Mouse (Mus musculus) bone marrow, adult 2 months (tissue): ENCODE results near the gene Inpp5e. TPM values are rescaled to one million over a fixed set of nuclear protein-coding genes. Genes with fewer than 3 reads are reported as not detected.

Experiments
- H3K27ac ChIP-seq: fragments of 200-500 bp; 2 replicates; pipeline ENCODE4 v1.5.1; 2012; ENCODE audit warnings: low read depth, mild to moderate bottlenecking, control low read depth, inconsistent platforms, low read length; ENCODE audit not compliant: control insufficient read depth, poor library complexity, insufficient read depth
- H3K4me1 ChIP-seq: fragments of 200-500 bp; 2 replicates; pipeline ENCODE4 v1.6.1; 2011; ENCODE audit warnings: low read length; ENCODE audit not compliant: control insufficient read depth, insufficient read depth
- H3K4me3 ChIP-seq: fragments of 200-500 bp; replicated peaks from 2 replicates; pipeline ENCODE3; 2011; ENCODE audit warnings: mild to moderate bottlenecking, low read depth, low read length, control low read depth; ENCODE audit not compliant: control insufficient read depth
- CTCF ChIP-seq: fragments of 200-500 bp; IDR thresholded peaks from 2 replicates; pipeline ENCODE4 v1.5.1; 2011; ENCODE audit warnings: low read length, control low read depth; ENCODE audit not compliant: control insufficient read depth, insufficient read depth
- POLR2A ChIP-seq: fragments of 200-500 bp; IDR thresholded peaks from 2 replicates; pipeline ENCODE4 v1.6.1; 2011; ENCODE audit warnings: low read depth, mild to moderate bottlenecking, control low read depth, low read length, borderline replicate concordance; ENCODE audit not compliant: control insufficient read depth
- WGBS: fragments of 180-500 bp; shearing (Covaris S2); methylation state at CpG from one replicate; pipeline ENCODE4 v1.1.7; 2018; 5-methylcytosine and 5-hydroxymethylcytosine counted together
- polyA plus RNA-seq: library from polyadenylated mRNA; stranded (reverse); fragments of >200 nt; gene quantifications from 2 replicates; pipeline ENCODE4 v1.2.4, GENCODE M21; 2011; ENCODE audit warnings: low replicate concordance; ENCODE audit not compliant: missing spikeins, insufficient read depth, insufficient read length

The Inpp5e gene
- polyA plus RNA-seq, 1 experiment: 21.5 TPM

DNA sequence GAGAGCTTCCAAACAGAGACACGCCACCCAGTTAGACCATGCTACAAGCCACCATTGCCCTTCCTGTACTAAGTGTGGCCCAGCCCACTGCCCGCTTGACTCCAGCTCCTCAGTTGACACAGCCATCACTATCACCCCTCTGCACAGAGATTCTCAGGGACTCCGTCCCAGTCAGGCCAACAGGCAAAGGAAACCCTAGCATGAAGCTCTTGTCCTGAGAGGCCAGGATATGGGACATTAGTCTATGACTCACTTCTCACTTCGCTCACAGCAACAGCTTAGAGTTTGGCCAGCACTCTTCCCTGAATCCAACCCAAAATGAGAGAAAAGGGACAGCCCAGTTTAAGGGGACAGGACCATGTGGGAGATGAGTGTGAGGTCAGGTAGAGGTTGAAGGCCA, 54.6 kb downstream of the Inpp5e start:
- TF ChIP-seq CTCF (no peak), POLR2A (no peak)
- WGBS: 87% methylated on average over 4 of the region's 4 CpGs
- Histone ChIP-seq H3K4me3 (no peak overlapping the region), H3K4me1 (peaks cover 4% of the 10 kb centered on the region), H3K27ac (no peak overlapping the region)

DNA sequence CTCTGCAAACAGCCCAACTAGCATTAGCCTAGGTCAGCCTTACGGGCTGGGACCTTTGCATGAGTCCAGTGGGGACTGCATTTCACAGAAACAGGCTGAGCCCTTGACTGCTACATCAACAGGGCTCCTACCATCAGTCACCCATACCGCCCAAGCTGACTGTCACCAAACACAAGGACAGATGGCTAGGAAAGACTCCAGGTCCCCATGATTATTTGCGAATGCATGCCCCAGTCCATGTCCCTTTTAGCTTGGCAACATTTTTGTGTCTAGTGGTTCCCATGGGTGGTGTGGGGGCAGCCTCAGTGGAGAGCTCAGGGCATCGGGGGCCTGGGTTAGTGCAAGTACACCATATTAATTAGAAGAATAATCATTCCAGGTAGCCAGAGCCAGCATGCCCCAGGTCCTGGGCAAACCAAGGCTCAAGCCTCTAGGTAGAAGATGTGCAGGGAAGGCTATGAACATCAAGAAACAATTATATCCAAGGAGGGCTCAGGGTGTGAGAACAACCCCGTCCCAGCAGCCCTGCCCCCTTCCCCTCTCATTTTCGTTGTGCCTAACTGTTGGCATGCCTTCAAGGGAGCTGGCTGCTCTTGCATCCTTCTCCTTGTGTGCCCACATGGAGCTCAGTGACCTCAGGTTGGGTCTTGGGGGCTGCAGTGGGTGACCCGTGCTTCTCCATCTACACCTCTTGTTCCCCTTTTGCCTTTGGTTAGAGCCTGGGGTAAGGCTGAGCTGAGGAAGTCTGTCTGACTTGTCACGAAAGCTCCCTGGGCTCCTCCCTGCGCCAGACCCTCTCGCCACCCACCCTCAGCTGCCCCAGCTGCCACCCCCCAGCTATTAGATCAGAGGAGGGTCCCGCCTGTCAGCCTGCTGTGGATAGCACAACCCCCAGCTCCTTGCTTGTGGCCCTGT, 55.7 kb downstream of the Inpp5e start:
- no peak for TF ChIP-seq CTCF
- no peak for TF ChIP-seq POLR2A
- Histone ChIP-seq H3K4me3 (no peak overlapping the region), H3K27ac (no peak overlapping the region), H3K4me1 (peaks cover 4% of the 10 kb centered on the region)
- WGBS: 71% methylated on average over 11 of the region's 11 CpGs

DNA sequence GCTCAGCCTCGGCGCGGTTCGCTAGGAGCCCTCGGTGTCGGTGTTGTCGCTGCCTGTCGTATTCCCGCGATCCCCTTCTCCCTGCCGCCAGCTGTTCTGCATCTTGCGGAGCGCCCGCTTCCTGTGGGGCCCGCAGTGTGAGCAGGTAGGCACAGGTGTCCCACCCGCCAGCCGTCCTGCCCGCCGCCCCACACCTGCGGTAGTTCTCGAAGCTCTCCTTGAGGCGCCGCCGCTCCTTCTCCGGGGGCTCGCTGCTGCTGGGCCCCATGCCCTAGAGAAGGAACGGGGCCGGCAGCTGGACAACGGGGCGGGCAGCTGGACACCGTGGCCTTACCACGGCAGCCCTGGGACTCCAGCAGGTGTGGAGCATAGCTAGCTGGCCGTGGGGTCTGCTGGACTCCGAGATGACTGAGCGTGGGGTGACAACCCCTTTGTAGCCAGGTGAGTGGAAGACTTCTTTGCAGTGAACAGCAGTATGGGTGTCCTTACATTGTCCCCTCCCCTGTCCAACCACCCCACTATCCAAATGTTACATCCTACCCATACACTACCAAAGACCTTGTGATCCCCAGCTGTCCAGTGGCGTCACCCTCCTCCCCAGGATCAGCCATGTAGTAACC, 56.6 kb downstream of the Inpp5e start:
- H3K27ac ChIP-seq: peak overlapping the region; percentile 52
- TF ChIP-seq POLR2A: no peak
- TF ChIP-seq CTCF: no peak
- 5% methylated on average over 36 of the region's 36 CpGs for WGBS
- peaks cover 4% of the 10 kb centered on the region for H3K4me1 ChIP-seq
- peak overlapping the region; percentile 91 for H3K4me3 ChIP-seq

DNA sequence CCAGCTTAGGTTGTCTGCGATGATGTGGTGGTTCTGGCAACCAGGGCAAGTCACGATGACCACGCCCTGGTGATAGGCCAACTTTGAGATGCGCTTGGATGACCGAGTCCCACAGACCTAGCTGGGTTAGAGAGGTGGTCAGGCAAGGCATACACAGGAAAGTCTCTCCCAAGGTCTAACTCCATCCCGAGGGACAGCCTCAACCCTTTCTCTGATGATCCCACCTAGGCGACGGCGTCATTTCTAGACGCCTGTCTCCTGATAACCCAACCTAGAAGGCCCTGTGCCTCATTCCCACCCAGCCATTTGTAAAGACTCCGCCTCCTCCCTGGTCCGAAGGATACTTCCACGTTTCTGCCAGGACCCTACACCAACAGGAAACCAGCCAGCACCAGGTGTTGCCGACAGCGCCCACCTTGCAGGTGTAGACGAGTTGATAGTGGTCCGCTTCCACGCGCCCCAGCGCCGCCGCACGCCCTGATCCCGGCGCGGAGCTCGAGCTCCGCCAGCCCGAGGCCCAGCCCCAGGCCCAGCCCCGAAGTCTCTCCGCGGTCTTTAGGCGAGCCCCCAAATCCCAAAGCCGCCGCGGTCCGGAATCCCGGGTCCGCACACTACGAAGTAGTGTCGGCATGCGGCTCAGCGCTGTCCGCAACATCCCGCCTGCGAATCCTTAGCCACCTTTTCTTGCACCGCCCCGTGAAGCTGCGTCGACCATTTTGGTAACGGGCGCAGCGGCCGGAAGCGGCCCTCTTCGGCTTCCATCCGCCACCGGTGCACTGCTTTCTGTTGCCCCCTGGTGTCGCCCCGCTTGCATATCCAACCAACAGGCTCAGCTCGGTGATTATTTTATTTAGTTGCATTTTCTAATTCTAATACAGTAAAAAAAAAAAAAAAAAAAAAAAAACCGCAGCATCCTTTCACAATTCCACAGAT, 57.4 kb downstream of the Inpp5e start, which contains the start of gene Dnlz:
TSS of gene Dnlz (minus strand) at position 753 of the 933 bp plus-strand sequence.
- H3K4me1 ChIP-seq: peaks cover 4% of the 10 kb centered on the region
- under 1% methylated on average over 62 of the region's 62 CpGs for WGBS
- H3K27ac ChIP-seq: peak within 1 kb of the TSS; percentile 73
- H3K4me3 ChIP-seq: peak within 1 kb of the TSS; percentile 91
- TF ChIP-seq CTCF: peak; percentile 57
- peak; percentile 67; the same call in 1 of the 2 replicates for TF ChIP-seq POLR2A

DNA sequence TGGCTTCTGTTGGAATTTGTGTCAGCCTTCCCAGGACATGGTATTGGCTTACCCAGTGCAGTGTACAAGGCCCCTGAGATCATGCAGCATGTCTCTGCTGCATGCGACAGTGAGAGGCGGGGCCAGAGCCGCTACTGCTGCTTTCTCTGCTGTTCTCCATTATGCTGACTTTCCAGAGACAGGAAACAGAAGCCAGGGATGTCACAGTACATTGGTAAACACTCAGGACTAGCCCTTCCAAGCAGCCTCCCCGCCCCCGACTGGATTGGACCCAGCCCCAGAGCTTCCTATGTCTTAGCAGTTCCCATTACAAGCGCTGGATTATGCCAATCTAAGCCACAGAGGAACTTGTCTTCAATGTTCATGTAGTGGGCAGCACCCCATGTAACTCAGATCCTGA, 60.8 kb downstream of the Inpp5e start:
- TF ChIP-seq POLR2A: no peak
- no peak for TF ChIP-seq CTCF
- Histone ChIP-seq H3K4me1 (peaks cover 4% of the 10 kb centered on the region), H3K4me3 (no peak overlapping the region), H3K27ac (no peak overlapping the region)
- 76% methylated on average over 6 of the region's 6 CpGs for WGBS

Other genes with a start within 250 kb of the Inpp5e start
- gene Lhx3, start 200.9 kb downstream of the Inpp5e start, polyA plus RNA-seq: not detected in 2 replicates
- gene Qsox2, start 171.7 kb downstream of the Inpp5e start, polyA plus RNA-seq: 2.2 and 2.6 TPM in 2 replicates
- 0.20 TPM in 1 of 2 replicates, not detected in the other for gene Ccdc187, start 114.6 kb downstream of the Inpp5e start, polyA plus RNA-seq
- gene Gpsm1, start 93.7 kb downstream of the Inpp5e start, polyA plus RNA-seq: 6.1 and 10.0 TPM in 2 replicates
- 4.0 and 6.9 TPM in 2 replicates for gene Dnlz, start 57.1 kb downstream of the Inpp5e start, polyA plus RNA-seq
- 67.0 and 199 TPM in 2 replicates for gene Card9, start 48.3 kb downstream of the Inpp5e start, polyA plus RNA-seq
- gene Snapc4, start 28.6 kb downstream of the Inpp5e start, polyA plus RNA-seq: 25.2 and 42.6 TPM in 2 replicates
- 56.8 and 78.4 TPM in 2 replicates for gene Entr1, start 19.9 kb downstream of the Inpp5e start, polyA plus RNA-seq
- 25.5 and 34.2 TPM in 2 replicates for gene Pmpca, start 19.9 kb downstream of the Inpp5e start, polyA plus RNA-seq
- 5.8 and 30.1 TPM in 2 replicates for gene Sec16a, start 36.0 kb upstream of the Inpp5e start, polyA plus RNA-seq
- gene Notch1, start 107.5 kb upstream of the Inpp5e start, polyA plus RNA-seq: 21.8 and 36.9 TPM in 2 replicates
- 91.0 and 128 TPM in 2 replicates for gene Egfl7, start 170.8 kb upstream of the Inpp5e start, polyA plus RNA-seq
- gene Gm20532, start 177.4 kb upstream of the Inpp5e start, polyA plus RNA-seq: not detected in 2 replicates
- gene Agpat2, start 195.2 kb upstream of the Inpp5e start, polyA plus RNA-seq: 10.6 and 32.5 TPM in 2 replicates
- gene Fam69b, start 219.3 kb upstream of the Inpp5e start, polyA plus RNA-seq: 0.99 and 4.2 TPM in 2 replicates